Mouse (Mus musculus): Measurements from ENCODE around the gene Mettl9. TPM values are rescaled to one million over a fixed set of nuclear protein-coding genes. Genes with fewer than 3 reads are reported as not detected.

The Mettl9 gene
- total and polyA plus RNA-seq, 3 experiments: 25.8 to 75.0 (median 44.3) TPM

DNA sequence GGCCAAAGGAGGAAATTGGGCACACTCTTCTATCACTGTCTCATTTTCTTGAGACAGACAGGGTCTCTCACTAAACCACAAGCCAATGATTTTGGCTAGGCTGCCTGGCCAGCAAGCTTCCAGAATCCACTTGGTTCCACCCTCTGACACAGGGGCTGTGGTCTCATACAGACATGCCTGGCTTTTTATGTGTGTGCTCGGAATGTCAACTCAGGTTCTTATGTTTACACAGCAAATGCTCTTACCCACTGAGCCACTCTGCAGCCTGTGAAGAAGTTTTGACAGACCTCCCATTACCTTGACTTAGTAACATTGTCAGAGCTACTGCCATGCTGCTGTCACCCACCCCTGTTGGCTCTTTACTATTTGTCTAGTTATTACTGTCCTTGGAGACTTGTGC, 7.7 kb downstream of the Mettl9 start:
- peaks cover 54% of the 10 kb centered on the region for H3K79me2 ChIP-seq (replicated peaks; ENCODE audit: control insufficient read depth, extremely low read depth, insufficient read depth, poor library complexity, severe bottlenecking)
- TF ChIP-seq MAX (IDR thresholded peaks at IDR 0.05; ENCODE audit: low read length) (no peak), USF1 (IDR thresholded peaks at IDR 0.05; ENCODE audit: low read depth, low read length) (no peak), USF2 (conservative IDR thresholded peaks at IDR 0.05; ENCODE audit: low read depth, low read length) (no peak)
- H3K27me3 ChIP-seq (replicated peaks): no peaks in the 10 kb centered on the region
- no peak overlapping the region for H3K4me2 ChIP-seq (ENCODE audit: insufficient read depth, low read depth, poor library complexity, severe bottlenecking)
- no peak overlapping the region for H3K4me3 ChIP-seq (replicated peaks in 1 of 3; ENCODE audit: low read depth in 2 of 3, low read length in 2 of 3, poor library complexity in 1 of 3)
- in situ Hi-C loops (cut with MboI; ENCODE audit: low pct_ligation_motif_present, low pct_unique_long_range_greater_than_20kb, low sequenced_read_pairs): no loop called here
- H3K4me1 ChIP-seq (ENCODE audit: control insufficient read depth in 1 of 2, insufficient read depth in 2 of 2): peaks cover 0 to 24% of the 10 kb centered on the region in 2 experiments; a peak in 3 of 4 replicates
- no peak overlapping the region for H3K27ac ChIP-seq (ENCODE audit: insufficient read depth, low read depth)
- peaks cover 0 to 16% of the 10 kb centered on the region in 2 experiments for H3K36me3 ChIP-seq (replicated peaks in 1 of 2; ENCODE audit: control insufficient read depth in 1 of 2, insufficient read depth in 1 of 2, low read length in 1 of 2)
- no peak overlapping the region for H3K9ac ChIP-seq (ENCODE audit: insufficient read depth, low read depth)
- DNase-seq (ENCODE audit: extremely low read depth): no peak
- no peaks in the 10 kb centered on the region for H3K9me3 ChIP-seq (replicated peaks; ENCODE audit: low read length)
- dilution Hi-C loops (cut with MboI; ENCODE audit: extremely low pct_ligation_motif_present, extremely low pct_unique_long_range_greater_than_20kb, low sequenced_read_pairs): no loop called here

DNA sequence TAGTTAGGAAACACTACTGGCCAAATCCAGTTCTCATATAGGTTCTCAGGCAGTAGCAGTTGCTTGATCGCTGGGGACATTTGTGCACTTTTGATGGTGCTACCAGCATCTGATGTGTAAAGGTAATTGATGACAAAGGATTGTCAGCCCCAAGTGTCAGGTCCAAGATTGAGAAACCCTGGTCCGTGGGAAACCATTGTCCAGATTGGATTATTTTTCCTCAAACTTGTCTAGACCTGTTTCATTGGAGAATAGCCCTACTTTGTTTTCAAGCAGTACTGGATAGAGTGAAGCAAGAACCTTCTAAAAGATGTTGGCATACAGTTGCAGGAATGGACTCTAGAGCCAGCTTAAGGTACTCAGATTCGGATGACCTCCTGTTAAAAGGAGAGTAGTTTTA, 8.8 kb downstream of the Mettl9 start:
- H3K4me3 ChIP-seq (replicated peaks in 1 of 3; ENCODE audit: low read depth in 2 of 3, low read length in 2 of 3, poor library complexity in 1 of 3): no peak overlapping the region
- dilution Hi-C loops (cut with MboI; ENCODE audit: extremely low pct_ligation_motif_present, extremely low pct_unique_long_range_greater_than_20kb, low sequenced_read_pairs) (no loop called here), in situ Hi-C loops (cut with MboI; ENCODE audit: low pct_ligation_motif_present, low pct_unique_long_range_greater_than_20kb, low sequenced_read_pairs) (no loop called here)
- H3K79me2 ChIP-seq (replicated peaks; ENCODE audit: control insufficient read depth, extremely low read depth, insufficient read depth, poor library complexity, severe bottlenecking): peaks cover 46% of the 10 kb centered on the region
- no peak overlapping the region for H3K4me2 ChIP-seq (ENCODE audit: insufficient read depth, low read depth, poor library complexity, severe bottlenecking)
- H3K27me3 ChIP-seq (replicated peaks): no peaks in the 10 kb centered on the region
- no peak overlapping the region for H3K9ac ChIP-seq (ENCODE audit: insufficient read depth, low read depth)
- DNase-seq (ENCODE audit: extremely low read depth): no peak
- TF ChIP-seq EP300 (IDR thresholded peaks at IDR 0.05; ENCODE audit: low read length) (no peak), ELF1 (IDR thresholded peaks at IDR 0.05; ENCODE audit: low read depth, low read length) (no peak), POLR2AphosphoS2 (IDR thresholded peaks at IDR 0.05; ENCODE audit: low read depth, low read length) (no peak), TCF12 (IDR thresholded peaks at IDR 0.05; ENCODE audit: low read depth, low read length) (no peak), MXI1 (IDR thresholded peaks at IDR 0.05; ENCODE audit: low read depth, low read length) (no peak), HCFC1 (IDR thresholded peaks at IDR 0.05; ENCODE audit: low read depth, low read length) (no peak), USF1 (IDR thresholded peaks at IDR 0.05; ENCODE audit: low read depth, low read length) (no peak), PAX5 (IDR thresholded peaks at IDR 0.05; ENCODE audit: low read length) (no peak), SMC3 (IDR thresholded peaks at IDR 0.05; ENCODE audit: low read depth, low read length) (no peak), ZNF384 (IDR thresholded peaks at IDR 0.05; ENCODE audit: low read depth, low read length) (no peak), MYC (IDR thresholded peaks at IDR 0.05; ENCODE audit: low read depth, low read length) (no peak), MAFK (IDR thresholded peaks at IDR 0.05; ENCODE audit: insufficient replicate concordance, low read length) (no peak), ZMIZ1 (IDR thresholded peaks at IDR 0.05; ENCODE audit: low read depth, low read length) (no peak), MEF2A (IDR thresholded peaks at IDR 0.05; ENCODE audit: borderline replicate concordance, low read depth, low read length) (no peak), KAT2A (IDR thresholded peaks at IDR 0.05; ENCODE audit: insufficient replicate concordance, low read length) (no peak), RAD21 (IDR thresholded peaks at IDR 0.05; ENCODE audit: low read depth, low read length) (no peak), NRF1 (IDR thresholded peaks at IDR 0.05; ENCODE audit: low read depth, low read length) (no peak), RCOR1 (conservative IDR thresholded peaks at IDR 0.05; ENCODE audit: low read depth, low read length) (no peak)
- H3K4me1 ChIP-seq (ENCODE audit: control insufficient read depth in 1 of 2, insufficient read depth in 2 of 2): peaks cover 0 to 15% of the 10 kb centered on the region in 2 experiments; a peak in 3 of 4 replicates
- no peaks in the 10 kb centered on the region for H3K9me3 ChIP-seq (replicated peaks; ENCODE audit: low read length)
- no peak overlapping the region for H3K27ac ChIP-seq (ENCODE audit: insufficient read depth, low read depth)
- peaks cover 0 to 23% of the 10 kb centered on the region in 2 experiments for H3K36me3 ChIP-seq (replicated peaks in 1 of 2; ENCODE audit: control insufficient read depth in 1 of 2, insufficient read depth in 1 of 2, low read length in 1 of 2)
